Mouse (Mus musculus) C2C12 (cell line): ENCODE measurements around the gene Emcn. TPM values are rescaled to one million over a fixed set of nuclear protein-coding genes. Genes with fewer than 3 reads are reported as not detected.

Experiments used
- H3K27me3 ChIP-seq: one replicate; pipeline ENCODE4 v1.6.1; 2011; ENCODE audit not compliant: control insufficient read depth, insufficient read depth, insufficient read length
- H3K36me3 ChIP-seq: one replicate; pipeline ENCODE4 v1.6.1; 2011; ENCODE audit not compliant: control insufficient read depth, insufficient read depth
- H3K4me3 ChIP-seq: one replicate; pipeline ENCODE4 v1.5.1; 2011; ENCODE audit warnings: mild to moderate bottlenecking, control low read depth; ENCODE audit not compliant: poor library complexity, insufficient read depth, severe bottlenecking
- H3K79me2 ChIP-seq: one replicate; pipeline ENCODE4 v1.6.1; 2011; ENCODE audit not compliant: control insufficient read depth, insufficient read depth
- H3K79me3 ChIP-seq: one replicate; pipeline ENCODE4 v1.6.1; 2011; ENCODE audit warnings: low read depth, control low read depth
- H3ac ChIP-seq: one replicate; pipeline ENCODE3; 2011; ENCODE audit warnings: low read depth; ENCODE audit not compliant: control insufficient read depth, insufficient read length
- CEBPB ChIP-seq: IDR thresholded peaks from one replicate; pipeline ENCODE4 v1.6.1; 2011; ENCODE audit warnings: low read depth, mild to moderate bottlenecking, control low read depth, moderate library complexity
- CTCF ChIP-seq: IDR thresholded peaks from one replicate; pipeline ENCODE4 v1.5.1; 2011; ENCODE audit not compliant: control insufficient read depth, insufficient read depth, insufficient read length
- FOSL1 ChIP-seq: IDR thresholded peaks from one replicate; pipeline ENCODE4 v1.8.0; 2011; ENCODE audit warnings: mild to moderate bottlenecking, low read length; ENCODE audit not compliant: poor library complexity, insufficient read depth, severe bottlenecking
- MAX ChIP-seq: IDR thresholded peaks from one replicate; pipeline ENCODE4 v1.6.1; 2011; ENCODE audit warnings: mild to moderate bottlenecking, control low read depth
- MYOD1 ChIP-seq: IDR thresholded peaks from one replicate; pipeline ENCODE4 v1.6.1; 2011; ENCODE audit warnings: low read depth; ENCODE audit not compliant: control insufficient read depth, insufficient read length
- MYOG ChIP-seq: IDR thresholded peaks from one replicate; pipeline ENCODE4 v1.6.1; 2011; ENCODE audit not compliant: control insufficient read depth, insufficient read length; ENCODE audit errors: extremely low read depth
- USF1 ChIP-seq: IDR thresholded peaks from one replicate; pipeline ENCODE4 v1.6.1; 2011; ENCODE audit warnings: low read depth, mild to moderate bottlenecking, control low read depth, moderate library complexity
- polyA plus RNA-seq: library from polyadenylated mRNA; unstranded; fragments of >200 nt; fragmentation: generic; extraction: Trizol; gene quantifications from one replicate; pipeline ENCODE4 v1.2.1, GENCODE M21; 2012; ENCODE audit warnings: missing spikeins

Emcn gene
- polyA plus RNA-seq, 1 experiment, result not detected

GRCm38 (mm10) chr3:137329898-137330297 lies 11.0 kb upstream of the Emcn start:
- no peaks in the 10 kb centered on the region for H3K79me2 ChIP-seq
- no peak for TF ChIP-seq MAX
- TF ChIP-seq MYOG, result no peak
- TF ChIP-seq USF1, result no peak
- no peak for TF ChIP-seq FOSL1
- TF ChIP-seq CTCF, result no peak
- TF ChIP-seq CEBPB, result no peak
- TF ChIP-seq MYOD1, result no peak
- H3K79me3 ChIP-seq, result no peaks in the 10 kb centered on the region
- no peak overlapping the region for H3K4me3 ChIP-seq
- H3ac ChIP-seq, result no peak overlapping the region
- H3K27me3 ChIP-seq, result no peaks in the 10 kb centered on the region
- H3K36me3 ChIP-seq, result no peaks in the 10 kb centered on the region

- no peak for TF ChIP-seq FOSL1
- TF ChIP-seq USF1, result no peak
- no peak for TF ChIP-seq MYOG
- no peak for TF ChIP-seq MYOD1
- no peak for TF ChIP-seq MAX
- TF ChIP-seq CTCF, result no peak
- no peak for TF ChIP-seq CEBPB
- Histone ChIP-seq H3ac (no peak overlapping the region), H3K79me2 (no peaks in the 10 kb centered on the region), H3K36me3 (no peaks in the 10 kb centered on the region), H3K79me3 (no peaks in the 10 kb centered on the region), H3K4me3 (no peak overlapping the region), H3K27me3 (no peaks in the 10 kb centered on the region)
These were observed 9.9 kb upstream of the Emcn start for GRCm38 (mm10) chr3:137330950-137331349.

GRCm38 (mm10) chr3:137332531-137332930 lies 8.3 kb upstream of the Emcn start:
- Histone ChIP-seq H3K36me3 (no peaks in the 10 kb centered on the region), H3ac (no peak overlapping the region), H3K79me3 (no peaks in the 10 kb centered on the region), H3K27me3 (no peaks in the 10 kb centered on the region), H3K4me3 (no peak overlapping the region), H3K79me2 (no peaks in the 10 kb centered on the region)
- TF ChIP-seq USF1 (no peak), MYOD1 (no peak), MAX (no peak), MYOG (no peak), FOSL1 (no peak), CEBPB (no peak), CTCF (no peak)

- no peaks in the 10 kb centered on the region for H3K79me2 ChIP-seq
- no peaks in the 10 kb centered on the region for H3K27me3 ChIP-seq
- H3K79me3 ChIP-seq, result no peaks in the 10 kb centered on the region
- H3K4me3 ChIP-seq, result no peak overlapping the region
- no peak overlapping the region for H3ac ChIP-seq
- H3K36me3 ChIP-seq, result no peaks in the 10 kb centered on the region
- TF ChIP-seq MYOD1, result no peak
- TF ChIP-seq MAX, result no peak
- TF ChIP-seq CTCF, result no peak
- TF ChIP-seq USF1, result no peak
- no peak for TF ChIP-seq MYOG
- TF ChIP-seq CEBPB, result no peak
- no peak for TF ChIP-seq FOSL1
These were observed 4.9 kb upstream of the Emcn start for GRCm38 (mm10) chr3:137335957-137336356.

GRCm38 (mm10) chr3:137343446-137343845 lies 2.6 kb downstream of the Emcn start:
- H3ac ChIP-seq, result no peak overlapping the region
- H3K27me3 ChIP-seq, result no peaks in the 10 kb centered on the region
- no peak overlapping the region for H3K4me3 ChIP-seq
- H3K36me3 ChIP-seq, result no peaks in the 10 kb centered on the region
- TF ChIP-seq MYOG, result no peak
- TF ChIP-seq CTCF, result no peak
- H3K79me2 ChIP-seq, result no peaks in the 10 kb centered on the region
- no peaks in the 10 kb centered on the region for H3K79me3 ChIP-seq

- Histone ChIP-seq H3K4me3 (no peak overlapping the region), H3K36me3 (no peaks in the 10 kb centered on the region), H3K27me3 (no peaks in the 10 kb centered on the region), H3K79me3 (no peaks in the 10 kb centered on the region), H3K79me2 (no peaks in the 10 kb centered on the region), H3ac (no peak overlapping the region)
- TF ChIP-seq CEBPB (no peak), USF1 (no peak), CTCF (no peak), MAX (no peak), MYOD1 (no peak), MYOG (no peak), FOSL1 (no peak)
These were observed 11.0 kb downstream of the Emcn start for GRCm38 (mm10) chr3:137351882-137352281.
